Mouse (Mus musculus) heart, adult 2 months (tissue): Measurements from ENCODE around the gene Tst.

Experiments
- CTCF ChIP-seq: fragments of 200-600 bp; IDR thresholded peaks from 2 replicates; pipeline ENCODE4 v1.8.1; 2022; ENCODE audit warnings: antibody characterized with exemption, mild to moderate bottlenecking, moderate library complexity
- EP300 ChIP-seq: fragments of 200-500 bp; IDR thresholded peaks from 2 replicates; pipeline ENCODE4 v1.6.1; 2011; ENCODE audit warnings: low read depth, low read length, control low read depth; ENCODE audit not compliant: insufficient read depth

DNA sequence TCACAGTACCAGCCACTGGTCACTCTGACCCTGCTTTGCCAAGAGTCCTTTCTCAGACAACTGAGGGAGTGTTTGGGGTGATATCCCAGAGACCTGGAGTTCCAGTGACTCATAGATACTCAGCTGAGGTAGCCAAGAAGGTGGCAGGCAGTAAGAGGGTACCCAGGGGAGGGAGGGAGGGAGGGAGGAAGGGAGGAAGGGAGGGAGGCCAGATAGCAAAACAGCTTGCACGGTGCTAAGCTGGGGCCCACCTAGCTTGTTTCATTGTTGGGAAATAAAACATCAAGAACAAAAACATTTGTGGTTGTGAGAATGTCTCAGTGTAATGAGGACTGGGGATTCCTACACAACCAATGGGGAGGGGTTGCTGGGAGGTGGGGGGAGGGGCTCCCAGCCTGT is 8.0 kb upstream of the Tst start:
- TF ChIP-seq CTCF (no peak), EP300 (no peak)
